Mouse (Mus musculus): ENCODE measurements at regions not wholly inside any gene's neighbourhood (a gene's known extent, or its start where the extent isn't known, plus 50 kb on each side); places are given as distances from the start of the nearest gene placed in this dataset.

DNA sequence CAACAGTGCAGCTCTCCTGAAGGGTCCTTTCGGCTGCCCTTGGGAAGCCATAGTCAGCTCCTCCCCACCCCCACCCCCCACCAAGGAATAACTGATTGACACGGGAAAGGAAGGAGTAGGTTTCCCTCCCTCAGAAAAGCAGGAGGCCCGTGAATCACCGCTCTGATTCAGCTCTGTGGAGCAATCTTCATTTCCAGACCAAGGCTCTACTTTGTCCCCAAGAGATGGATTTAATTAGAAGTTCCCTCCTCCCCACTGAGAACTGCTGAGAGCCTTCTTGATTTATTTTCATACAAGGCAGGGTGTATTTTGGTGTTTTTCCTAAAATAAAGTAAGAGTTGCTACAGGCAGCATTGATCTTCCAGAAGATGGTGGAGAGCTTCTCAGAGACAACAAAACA lies 64.4 kb upstream of the Tut7 start:
- intact Hi-C loops (cut with DNase I): loop anchor here (5.0 kb wide), 1 partner anchor 580 kb away; no protein-coding TSS in a partner anchor
- no peak for DNase-seq

DNA sequence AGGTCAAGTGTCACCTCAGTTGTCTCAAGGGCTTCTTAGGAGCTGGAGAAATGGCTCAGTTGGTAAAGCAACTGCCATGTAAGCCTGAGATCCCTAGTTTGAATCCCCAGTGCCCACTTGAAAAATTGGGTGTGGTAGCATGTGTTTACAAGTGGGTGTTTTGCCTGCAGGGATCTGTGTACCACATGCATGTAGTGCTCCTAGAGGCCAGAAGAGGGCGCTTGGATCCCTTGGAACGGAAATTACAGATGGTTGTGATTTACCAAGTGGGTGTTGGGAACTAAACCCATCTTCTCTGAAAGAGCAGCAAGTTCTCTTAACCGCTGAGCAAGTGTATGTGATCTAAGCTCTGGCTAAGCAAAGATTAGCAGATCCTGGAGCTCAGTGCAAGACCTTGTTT lies 63.6 kb upstream of the Tut7 start:
- no peak for DNase-seq
- intact Hi-C loops (cut with DNase I): loop anchor here (5.0 kb wide), 1 partner anchor 581 kb away; no protein-coding TSS in a partner anchor

DNA sequence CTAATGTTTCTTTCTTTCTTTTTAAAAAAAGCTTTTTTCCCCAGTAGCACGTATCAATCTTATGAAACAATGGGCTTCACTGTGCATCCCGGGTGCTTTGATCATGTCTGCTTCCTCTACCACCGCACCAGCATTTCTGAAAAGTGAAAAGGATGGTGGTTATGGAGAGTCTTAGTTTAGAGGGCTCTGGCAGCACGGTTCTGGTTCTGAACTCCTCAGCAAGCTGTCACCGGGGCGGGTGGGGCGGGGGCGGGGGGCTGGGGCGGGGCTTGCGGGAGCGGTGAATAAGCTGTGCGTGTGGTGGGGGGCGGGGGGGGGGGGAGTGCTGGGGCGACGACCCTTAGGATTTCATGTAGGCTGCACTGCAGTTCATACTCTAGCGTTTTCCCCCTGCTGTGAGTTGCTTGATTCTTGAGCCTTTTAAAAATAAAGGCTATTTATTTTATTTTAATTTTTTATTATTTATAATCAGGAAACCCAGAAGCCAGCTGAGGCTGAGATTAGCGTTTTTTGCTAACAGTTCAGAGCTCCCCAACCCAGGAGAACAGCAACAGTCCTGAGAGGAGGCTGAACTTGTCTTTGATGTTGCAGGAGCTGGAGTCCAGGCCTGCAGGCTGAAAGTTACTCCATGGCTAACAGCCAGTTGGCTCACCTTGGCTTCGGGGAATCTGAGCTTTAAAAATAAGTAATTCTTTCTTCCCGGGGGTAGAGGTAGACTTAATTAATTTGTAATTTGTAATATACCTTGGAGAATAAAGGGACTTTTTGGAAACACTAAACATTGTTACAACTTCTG lies 59.2 kb upstream of the Tut7 start:
- DNase-seq: no peak
- intact Hi-C loops (cut with DNase I): no loop called here

DNA sequence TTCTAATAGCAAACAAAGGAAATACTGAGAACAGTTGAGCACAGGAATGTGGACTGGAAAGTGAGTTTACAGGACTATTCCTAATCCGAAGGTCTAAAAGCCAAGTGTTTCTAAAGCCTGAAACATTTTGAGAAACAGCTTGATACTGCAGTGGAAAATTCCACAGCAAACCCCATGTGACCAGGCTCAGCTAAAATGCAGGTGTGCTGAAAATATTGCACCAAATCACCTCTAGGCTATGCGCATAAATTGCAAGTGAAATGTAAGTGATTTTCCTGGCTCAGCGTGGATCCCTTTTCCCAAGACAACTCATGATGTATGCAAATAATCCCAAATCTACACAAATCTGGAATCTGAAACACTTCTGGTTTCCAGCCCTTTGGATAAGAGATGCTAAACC lies 57.1 kb upstream of the Tut7 start:
- intact Hi-C loops (cut with DNase I): no loop called here
- DNase-seq: no peak

DNA sequence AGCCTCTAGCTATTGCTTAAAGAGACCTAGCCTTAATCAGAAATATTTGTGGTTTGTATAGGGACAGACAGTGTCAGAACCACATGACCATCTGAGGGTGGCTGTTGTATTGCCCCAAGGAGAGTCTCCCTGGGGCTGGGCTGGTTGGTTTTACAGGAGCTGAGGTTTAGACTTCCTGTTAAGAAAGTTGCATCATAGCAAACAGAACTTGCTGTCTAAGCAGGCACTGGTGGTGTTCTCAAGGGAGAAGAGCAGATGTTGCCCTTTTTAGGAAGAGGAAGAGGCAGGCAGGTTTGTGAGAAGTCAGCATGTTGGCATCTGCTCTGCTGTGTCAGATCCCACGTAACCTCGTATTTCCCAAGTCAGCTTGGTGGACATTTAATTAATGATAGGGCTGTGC lies 52.7 kb upstream of the Tut7 start:
- intact Hi-C loops (cut with DNase I): no loop called here
- no peak for DNase-seq

DNA sequence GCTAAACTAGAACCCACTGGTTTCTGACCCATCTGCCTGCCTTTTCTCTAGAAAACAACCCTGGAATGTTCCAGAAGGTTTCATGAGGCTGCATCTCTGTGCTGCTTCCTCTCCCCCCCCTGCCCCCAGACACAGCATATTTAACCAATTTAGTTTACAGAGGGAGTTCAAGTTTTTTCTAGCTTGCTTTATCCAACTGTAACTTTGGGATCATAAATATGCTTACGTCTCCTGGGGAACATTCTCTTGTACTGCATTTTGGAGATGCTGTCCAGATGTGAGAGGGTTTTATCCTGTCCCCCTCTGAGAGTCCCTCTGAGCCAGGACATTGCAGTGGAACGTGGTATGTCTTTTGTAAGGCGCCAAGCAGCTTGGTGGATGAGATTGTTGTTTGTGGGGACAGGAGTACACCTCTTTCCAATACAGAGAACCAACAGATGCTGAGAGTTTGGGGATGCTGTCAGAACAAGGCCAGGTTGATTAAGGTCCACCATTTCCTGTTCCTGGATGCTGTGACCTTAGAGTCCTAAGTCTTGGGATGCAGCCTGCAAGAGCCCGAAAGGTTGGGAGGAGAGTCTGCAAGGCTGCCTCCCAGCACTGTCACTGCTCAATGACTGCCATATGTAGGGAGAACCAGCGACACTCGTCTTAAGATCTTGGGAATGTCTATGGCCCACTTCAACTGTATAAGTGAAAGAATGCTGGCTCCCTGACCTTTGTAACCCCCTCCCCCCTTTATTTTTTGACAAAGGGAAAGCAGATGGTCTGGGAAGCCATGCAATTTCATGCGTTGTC lies 51.4 kb upstream of the Tut7 start:
- intact Hi-C loops (cut with DNase I): no loop called here

More for the DNA sequence above, 51.4 kb upstream of the Tut7 start:
- no peak for DNase-seq

Measured in left cerebral cortex, postnatal 4 days (tissue).